Mouse (Mus musculus) heart, embryonic 16.5 days (tissue): ENCODE data around the gene March5. TPM values are rescaled to one million over a fixed set of nuclear protein-coding genes. Genes with fewer than 3 reads are reported as not detected.

ENCODE experiments used
- ATAC-seq: fragments of 200-750 bp; cut with Nextera tagmentation; replicated peaks from 2 replicates; pipeline ENCODE4 v1.8.0; 2017; ENCODE audit warnings: moderate number of reproducible peaks; ENCODE audit not compliant: insufficient read depth, low FRiP score; ENCODE audit errors: extremely low read depth
- H3K27ac ChIP-seq: fragments of 300-500 bp; sonication (generic); 2 replicates; pipeline ENCODE4 v1.5.1; 2014; ENCODE audit warnings: mild to moderate bottlenecking, low read length, control low read depth, moderate library complexity
- H3K27me3 ChIP-seq: fragments of 300-500 bp; sonication (generic); 2 replicates; pipeline ENCODE4 v1.6.1; 2014; ENCODE audit warnings: low read length, mixed read lengths; ENCODE audit not compliant: control insufficient read depth, insufficient read depth
- H3K36me3 ChIP-seq: fragments of 300-500 bp; sonication (generic); 2 replicates; pipeline ENCODE4 v1.6.1; 2014; ENCODE audit not compliant: control insufficient read depth, insufficient read depth
- H3K4me1 ChIP-seq: fragments of 300-500 bp; sonication (generic); 2 replicates; pipeline ENCODE4 v1.6.1; 2014; ENCODE audit warnings: low read length, mixed read lengths; ENCODE audit not compliant: control insufficient read depth, insufficient read depth
- H3K4me2 ChIP-seq: fragments of 300-500 bp; sonication (generic); 2 replicates; pipeline ENCODE4 v1.6.1; 2014; ENCODE audit warnings: low read depth, mild to moderate bottlenecking, control low read depth, low read length
- H3K4me3 ChIP-seq: fragments of 300-500 bp; sonication (generic); 2 replicates; pipeline ENCODE4 v1.5.1; 2014; ENCODE audit warnings: mild to moderate bottlenecking, control low read depth, low read length
- H3K9ac ChIP-seq: fragments of 300-500 bp; sonication (generic); 2 replicates; pipeline ENCODE4 v1.6.1; 2014; ENCODE audit warnings: low read length, control low read depth
- H3K9me3 ChIP-seq: fragments of 300-500 bp; sonication (generic); replicated peaks from 2 replicates; pipeline ENCODE4 v1.6.1; 2016; ENCODE audit warnings: low read length; ENCODE audit not compliant: control insufficient read depth
- WGBS: fragments of 180-500 bp; shearing (Covaris S2); extraction: QIAGEN DNeasy Blood & Tissue Kit; methylation state at CpG from one replicate; pipeline ENCODE4 v1.1.7; 2014; 5-methylcytosine and 5-hydroxymethylcytosine counted together
- polyA plus RNA-seq: library from polyadenylated mRNA; unstranded; fragments of >200 nt; fragmentation: Nextera tagmentation; extraction: Ambion mirVana; gene quantifications from 2 replicates; pipeline ENCODE4 v1.2.1, GENCODE M21; 2015

The March5 gene
- polyA plus RNA-seq: 77.0 and 80.2 TPM in 2 replicates

DNA sequence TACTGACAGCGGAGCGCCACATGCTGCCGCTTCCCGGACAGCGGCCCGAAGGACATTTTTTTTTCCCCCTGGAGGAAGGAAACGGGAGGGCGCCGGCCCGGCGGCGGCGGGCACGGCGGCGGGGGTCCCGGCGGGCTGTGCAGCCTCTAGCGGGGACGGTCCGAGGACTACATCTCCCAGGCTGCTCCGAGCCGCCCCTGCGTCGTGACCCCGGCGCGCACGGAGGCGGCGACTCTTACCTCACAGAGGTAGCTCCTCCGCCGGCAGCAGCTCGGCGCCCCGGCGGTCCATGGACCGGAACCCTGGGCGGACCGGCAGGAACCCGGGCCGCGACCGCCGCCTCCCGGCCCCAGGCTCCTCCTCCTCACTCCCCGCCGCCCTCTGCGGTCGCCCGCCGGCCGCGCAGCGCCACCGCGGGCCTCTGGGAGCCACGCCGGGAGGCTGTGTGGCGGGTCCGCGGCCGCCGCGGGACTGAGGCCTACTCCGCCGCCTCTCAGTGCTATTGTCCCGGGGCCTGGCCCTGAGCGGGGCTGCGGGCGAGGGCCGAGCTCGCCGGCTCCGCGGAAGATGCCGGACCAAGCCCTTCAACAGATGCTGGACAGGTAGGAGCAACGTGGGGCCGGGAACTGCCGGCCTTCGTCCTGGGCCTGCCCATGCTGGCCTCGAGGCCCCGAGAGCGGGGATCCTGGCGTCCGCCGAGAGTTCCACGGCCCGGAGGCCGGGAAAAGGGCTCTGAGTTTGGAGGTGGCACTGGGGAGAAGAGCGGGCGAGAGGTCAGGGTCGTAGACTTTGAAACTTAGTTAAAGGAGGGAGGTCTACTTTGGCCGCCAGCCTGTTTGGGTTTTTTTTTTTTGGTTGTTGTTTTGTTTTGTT is at the start of gene March5:
March5 (plus strand) TSS at position 241 of the 873 bp plus-strand sequence.
- H3K36me3 ChIP-seq: peaks cover 13% of the 10 kb centered on the region
- H3K4me3 ChIP-seq: peak within 1 kb of the TSS; percentile 99
- H3K9me3 ChIP-seq: no peaks in the 10 kb centered on the region
- peak within 1 kb of the TSS; percentile 99 for H3K9ac ChIP-seq
- H3K27ac ChIP-seq: peak within 1 kb of the TSS; percentile 94
- peak; percentile 96 for ATAC-seq
- WGBS: under 1% methylated on average over 79 of the region's 94 CpGs
- peak within 1 kb of the TSS; percentile 88 for H3K4me2 ChIP-seq
- H3K4me1 ChIP-seq: peaks cover 16% of the 10 kb centered on the region
- H3K27me3 ChIP-seq: no peaks in the 10 kb centered on the region

DNA sequence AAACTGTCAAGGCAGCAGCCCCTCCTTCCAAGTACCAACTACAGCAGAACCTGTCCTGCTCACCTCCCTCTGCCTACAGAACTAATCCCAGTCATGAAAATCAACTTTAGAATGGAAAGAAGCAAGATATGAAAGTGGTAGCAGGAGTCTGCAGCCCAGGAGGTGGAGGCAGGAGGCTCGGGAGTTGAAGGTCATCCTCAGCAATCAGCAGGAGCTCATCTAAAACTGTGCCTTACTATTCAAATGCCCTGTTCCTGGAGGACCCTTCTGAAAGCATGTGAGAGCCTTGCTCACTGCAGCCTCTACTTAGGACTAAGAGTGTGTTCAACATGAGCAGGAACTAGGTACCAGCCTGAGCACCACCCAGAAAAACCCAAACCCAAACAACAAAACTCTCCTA is 35.2 kb upstream of the March5 start:
- Histone ChIP-seq H3K9ac (peak overlapping the region; percentile 97), H3K4me1 (peaks cover 4% of the 10 kb centered on the region; the same call in 1 of the 2 replicates), H3K4me3 (peak overlapping the region; percentile 85), H3K9me3 (no peaks in the 10 kb centered on the region), H3K36me3 (peaks cover 4% of the 10 kb centered on the region), H3K27me3 (0 out of 2 replicates have a peak, but pooled peaks cover 2% of the 10 kb centered on the region), H3K27ac (peak overlapping the region; percentile 97), H3K4me2 (peak overlapping the region; percentile 88)
- ATAC-seq: no peak
- WGBS: 28% methylated on average over 1 of the region's 1 CpGs

GRCm38 (mm10) chr19:37172566-37173130 is 34.7 kb upstream of the March5 start:
- no peaks in the 10 kb centered on the region for H3K9me3 ChIP-seq
- H3K27me3 ChIP-seq: 0 out of 2 replicates have a peak, but pooled peaks cover 2% of the 10 kb centered on the region
- H3K9ac ChIP-seq: peak overlapping the region; percentile 97
- peak overlapping the region; percentile 85 for H3K4me3 ChIP-seq
- H3K27ac ChIP-seq: peak overlapping the region; percentile 97
- peaks cover 4% of the 10 kb centered on the region; the same call in 1 of the 2 replicates for H3K4me1 ChIP-seq
- H3K36me3 ChIP-seq: peaks cover 4% of the 10 kb centered on the region
- H3K4me2 ChIP-seq: peak overlapping the region; percentile 88
- 48% methylated on average over 11 of the region's 11 CpGs for WGBS
- ATAC-seq: no peak

GRCm38 (mm10) chr19:37173331-37174115 is 33.8 kb upstream of the March5 start:
- Histone ChIP-seq H3K4me3 (peak overlapping the region; percentile 85), H3K4me2 (peak overlapping the region; percentile 88), H3K36me3 (peaks cover 4% of the 10 kb centered on the region), H3K9ac (peak overlapping the region; percentile 97), H3K9me3 (no peaks in the 10 kb centered on the region), H3K4me1 (peaks cover 7% of the 10 kb centered on the region), H3K27ac (peak overlapping the region; percentile 97), H3K27me3 (0 out of 2 replicates have a peak, but pooled peaks cover 2% of the 10 kb centered on the region)
- ATAC-seq: no peak
- WGBS: 23% methylated on average over 20 of the region's 20 CpGs

GRCm38 (mm10) chr19:37174116-37174715 is 33.1 kb upstream of the March5 start:
- peak overlapping the region; percentile 97 for H3K9ac ChIP-seq
- peak overlapping the region; percentile 85 for H3K4me3 ChIP-seq
- 0 out of 2 replicates have a peak, but pooled peaks have one; percentile 20 for ATAC-seq
- no peaks in the 10 kb centered on the region for H3K9me3 ChIP-seq
- peak overlapping the region; percentile 88 for H3K4me2 ChIP-seq
- peaks cover 4% of the 10 kb centered on the region for H3K36me3 ChIP-seq
- H3K27me3 ChIP-seq: 0 out of 2 replicates have a peak, but pooled peaks cover 2% of the 10 kb centered on the region
- peak overlapping the region; percentile 97 for H3K27ac ChIP-seq
- under 1% methylated on average over 68 of the region's 70 CpGs for WGBS
- H3K4me1 ChIP-seq: peaks cover 13% of the 10 kb centered on the region

DNA sequence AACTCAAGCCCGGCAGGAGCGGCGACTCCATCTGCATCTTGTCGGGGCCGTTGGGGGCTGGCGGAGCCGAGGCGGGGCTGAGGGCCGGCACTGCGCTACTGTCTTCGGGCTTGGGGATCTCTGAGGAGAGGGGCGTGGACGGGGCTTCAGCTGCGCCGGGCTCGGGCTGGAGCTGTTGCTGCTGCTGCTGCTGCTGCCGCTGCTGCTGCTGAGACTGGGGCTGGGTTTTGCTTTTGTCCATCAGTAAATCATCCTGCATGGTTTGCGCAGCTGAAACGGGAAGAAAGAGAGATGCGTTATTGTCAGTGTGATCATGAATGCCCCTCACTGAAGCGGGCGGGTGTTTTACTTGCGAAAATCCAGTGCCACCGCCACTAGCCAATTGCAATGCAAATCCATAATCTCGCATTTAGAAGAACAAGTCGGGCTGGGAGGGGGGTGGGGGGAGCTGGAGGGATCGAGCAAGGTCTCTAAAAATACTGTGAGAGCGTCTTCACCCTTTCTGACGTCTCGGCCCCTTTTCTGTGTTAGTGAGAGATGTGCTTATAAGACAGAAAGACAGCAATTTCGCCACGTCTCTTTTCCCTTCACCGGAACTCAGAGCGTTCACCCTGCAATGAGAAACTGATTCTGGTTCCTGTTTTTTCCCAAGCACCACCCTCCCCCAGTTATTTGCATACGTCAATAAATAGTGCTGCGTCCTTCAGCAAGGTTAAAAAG is 32.5 kb upstream of the March5 start:
- Histone ChIP-seq H3K4me3 (peak overlapping the region; percentile 85), H3K9ac (peak overlapping the region; percentile 97), H3K4me2 (peak overlapping the region; percentile 88), H3K27me3 (0 out of 2 replicates have a peak, but pooled peaks cover 2% of the 10 kb centered on the region), H3K27ac (peak overlapping the region; percentile 97), H3K4me1 (peaks cover 13% of the 10 kb centered on the region), H3K36me3 (peaks cover 4% of the 10 kb centered on the region), H3K9me3 (no peaks in the 10 kb centered on the region)
- ATAC-seq: peak; percentile 63
- WGBS: under 1% methylated on average over 36 of the region's 36 CpGs

DNA sequence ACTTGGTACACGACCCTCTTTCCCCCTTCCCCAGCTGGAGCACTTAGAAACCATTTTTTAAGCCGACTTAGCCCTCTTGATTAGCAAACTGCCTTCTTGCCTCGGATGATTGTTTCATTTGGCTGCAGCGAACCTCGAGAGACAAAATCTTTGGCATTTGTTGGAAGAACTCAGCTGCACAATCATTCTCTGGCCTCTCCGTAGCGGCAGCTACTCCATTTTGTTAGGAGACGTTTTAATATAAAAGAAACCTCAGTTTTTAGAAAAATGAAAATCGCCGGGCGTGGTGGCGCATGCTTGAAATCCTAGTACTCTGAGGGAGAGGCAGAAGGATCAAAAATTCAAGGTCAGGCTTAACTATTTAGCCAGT is 31.9 kb upstream of the March5 start:
- ATAC-seq: no peak
- Histone ChIP-seq H3K4me1 (peaks cover 13% of the 10 kb centered on the region), H3K27ac (peak overlapping the region; percentile 97), H3K36me3 (peaks cover 4% of the 10 kb centered on the region), H3K27me3 (0 out of 2 replicates have a peak, but pooled peaks cover 2% of the 10 kb centered on the region), H3K9ac (peak overlapping the region; percentile 97), H3K4me2 (peak overlapping the region; percentile 88), H3K9me3 (no peaks in the 10 kb centered on the region), H3K4me3 (peak overlapping the region; percentile 85)
- WGBS: 1% methylated on average over 12 of the region's 12 CpGs

DNA sequence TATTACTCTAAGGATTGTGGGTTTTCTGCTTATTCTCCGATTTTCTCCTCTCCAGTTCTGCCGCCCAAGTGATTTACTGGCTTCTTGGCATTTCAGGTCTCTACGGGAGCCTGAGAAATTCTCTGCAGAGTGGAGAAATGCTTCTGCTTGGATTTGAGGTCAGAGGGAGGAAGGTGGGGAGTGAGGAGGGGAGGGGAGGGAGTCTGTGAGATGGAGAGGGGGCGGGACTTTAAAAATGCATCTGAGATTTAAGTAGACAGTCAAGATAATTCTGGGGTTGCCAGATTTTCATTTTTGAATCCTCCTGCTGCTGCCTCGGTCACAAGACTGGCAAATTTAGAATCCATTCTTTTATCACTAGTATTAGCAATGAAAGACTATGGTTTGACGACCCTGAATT is 31.4 kb upstream of the March5 start:
- Histone ChIP-seq H3K4me3 (peak overlapping the region; percentile 85), H3K27ac (peak overlapping the region; percentile 97), H3K4me1 (peaks cover 13% of the 10 kb centered on the region), H3K36me3 (peaks cover under 1% of the 10 kb centered on the region; the same call in 1 of the 2 replicates), H3K9ac (peak overlapping the region; percentile 97), H3K4me2 (peak overlapping the region; percentile 88), H3K9me3 (no peaks in the 10 kb centered on the region), H3K27me3 (0 out of 2 replicates have a peak, but pooled peaks cover 2% of the 10 kb centered on the region)
- ATAC-seq: no peak
- WGBS: 6% methylated on average over 6 of the region's 6 CpGs
